Mouse (Mus musculus): ENCODE measurements at regions not wholly inside any gene's neighbourhood (a gene's known extent, or its start where the extent isn't known, plus 50 kb on each side); places are given as distances from the start of the nearest gene placed in this dataset.
"Not testable (repeated sequence)": the region's sequence is repeated elsewhere in the genome, so short reads cannot be mapped to it uniquely, and the experiment has no call there.

- DNase-seq = no peak
Measured at GRCm38 (mm10) chr5:148774446-148774845, 154.7 kb downstream of the Katnal1 start.

GRCm38 (mm10) chr5:148769452-148769851 lies 159.7 kb downstream of the Katnal1 start:
- no peak for DNase-seq

- no peak for DNase-seq
Measured at GRCm38 (mm10) chr5:148768346-148768745, 160.8 kb downstream of the Katnal1 start.

GRCm38 (mm10) chr5:148765993-148766392 lies 163.1 kb downstream of the Katnal1 start:
- DNase-seq = no peak

- DNase-seq = no peak
Measured at GRCm38 (mm10) chr5:148760108-148760507, 169.0 kb downstream of the Katnal1 start.

- no peak for DNase-seq
Measured at GRCm38 (mm10) chr5:148758786-148759185, 170.3 kb downstream of the Katnal1 start.

- no peak for DNase-seq
Measured at GRCm38 (mm10) chr5:148757715-148758114, 171.4 kb downstream of the Katnal1 start.

- DNase-seq = no peak
Measured at GRCm38 (mm10) chr5:148757236-148757635, 171.9 kb downstream of the Katnal1 start.

GRCm38 (mm10) chr5:148756246-148756930 lies 172.7 kb downstream of the Katnal1 start:
- peak; percentile 18 for DNase-seq

- DNase-seq = no peak
Measured at GRCm38 (mm10) chr5:148755807-148756206, 173.3 kb downstream of the Katnal1 start.

GRCm38 (mm10) chr5:148754896-148755295 lies 174.2 kb downstream of the Katnal1 start:
- no peak for DNase-seq

- no peak for DNase-seq
Measured at GRCm38 (mm10) chr5:148754363-148754762, 174.8 kb downstream of the Katnal1 start.

- no peak for DNase-seq
Measured at GRCm38 (mm10) chr5:148753457-148753856, 175.7 kb downstream of the Katnal1 start.

GRCm38 (mm10) chr5:148751980-148752379 lies 177.1 kb downstream of the Katnal1 start:
- no peak for DNase-seq

GRCm38 (mm10) chr5:148750002-148750734 lies 179.0 kb downstream of the Katnal1 start:
- no peak for DNase-seq

- no peak for DNase-seq
Measured at GRCm38 (mm10) chr5:148747972-148748764, 181.0 kb downstream of the Katnal1 start.

- DNase-seq = no peak
Measured at GRCm38 (mm10) chr5:148747549-148747948, 181.6 kb downstream of the Katnal1 start.

GRCm38 (mm10) chr5:148746726-148747125 lies 182.4 kb downstream of the Katnal1 start:
- not testable (repeated sequence) for DNase-seq

GRCm38 (mm10) chr5:148744676-148745391 lies 184.3 kb downstream of the Katnal1 start:
- no peak for DNase-seq

- DNase-seq = no peak
Measured at GRCm38 (mm10) chr5:148742158-148742835, 186.8 kb downstream of the Katnal1 start.

GRCm38 (mm10) chr5:148741267-148742004 lies 187.7 kb downstream of the Katnal1 start:
- DNase-seq = no peak

Measured in right cerebral cortex, postnatal 4 days (tissue).